Mouse (Mus musculus) gastrocnemius, adult 18-20 months (tissue): ENCODE data around the gene Chrna3. TPM values are rescaled to one million over a fixed set of nuclear protein-coding genes. Genes with fewer than 3 reads are reported as not detected.

Experiments
- DNase-seq: peaks from one replicate; pipeline ENCODE4 v3.0.0; 2021; ENCODE audit warnings: low spot score
- total RNA-seq, 2 experiments: library from RNA; stranded (reverse); gene quantifications; 2 replicates each; pipeline ENCODE4 v1.2.3; 2021

Gene Chrna3
- total RNA-seq, 2 experiments from 2014 or later: not detected

- no peak for DNase-seq
Measured at GRCm38 (mm10) chr9:55003609-55004008, 22.8 kb downstream of the Chrna3 start.

GRCm38 (mm10) chr9:54995645-54996044 is 30.7 kb downstream of the Chrna3 start:
- no peak for DNase-seq

- no peak for DNase-seq
Measured at GRCm38 (mm10) chr9:54994381-54994780, 32.0 kb downstream of the Chrna3 start.

- no peak for DNase-seq
Measured at GRCm38 (mm10) chr9:54990362-54990761, 36.0 kb downstream of the Chrna3 start.

- DNase-seq: no peak
Measured at GRCm38 (mm10) chr9:54982401-54982800, 44.0 kb downstream of the Chrna3 start.

GRCm38 (mm10) chr9:54981291-54982191 is 44.8 kb downstream of the Chrna3 start:
- no peak for DNase-seq

- no peak for DNase-seq
Measured at GRCm38 (mm10) chr9:54980674-54981073, 45.7 kb downstream of the Chrna3 start, which contains the start of gene Chrna5. Chrna5 (plus strand) TSS chr9:54980880.

GRCm38 (mm10) chr9:54969972-54970637 is 56.3 kb downstream of the Chrna3 start:
- no peak for DNase-seq

GRCm38 (mm10) chr9:54963669-54964068 is 62.7 kb downstream of the Chrna3 start:
- DNase-seq: no peak

- no peak for DNase-seq
Measured at GRCm38 (mm10) chr9:54961059-54961458, 65.3 kb downstream of the Chrna3 start.

Other genes with a start within 250 kb of the Chrna3 start
- gene Ireb2, start 162.8 kb downstream of the Chrna3 start, total RNA-seq: 10 to 100 TPM; 16.6 to 17.7 TPM
- gene Hykk, start 109.3 kb downstream of the Chrna3 start, total RNA-seq: under 1 TPM; 0.64 to 0.66 TPM
- 100 to 1,000 TPM; 117 to 128 TPM for gene Psma4, start 75.8 kb downstream of the Chrna3 start, total RNA-seq
- not detected for gene AY074887, start 75.6 kb downstream of the Chrna3 start, total RNA-seq
- not detected for gene Chrna5, start 45.7 kb downstream of the Chrna3 start, total RNA-seq
- under 1 TPM in 1 of 2 experiments, not detected in 1; 0.07 TPM for gene Chrnb4, start 22.2 kb upstream of the Chrna3 start, total RNA-seq
- gene Ube2q2, start 122.3 kb upstream of the Chrna3 start, total RNA-seq: 10 to 100 TPM; 36.0 to 36.3 TPM
- gene Fbxo22, start 182.4 kb upstream of the Chrna3 start, total RNA-seq: 10 to 100 TPM; 19.7 to 21.1 TPM